8 mouse cellular contexts compared by ENCODE assay signal in genomic region chr1:131688475-131688874, GRCm38 (mm10). TPM values are rescaled to one million over a fixed set of nuclear protein-coding genes. Genes with fewer than 3 reads are reported as not detected.
DNase-seq lines count a peak whose midpoint lies in the region; ATAC-seq and TF ChIP-seq lines count a peak whose summit lies in the region.
"Had no signal": no experiment of that assay in that cellular context is flagged by ENCODE, and none has a peak within 500 bp of the region (broad histone marks: within the 10 kb centered on the region; RNA-seq: fewer than 3 reads in every experiment).

Gene Rab7b (plus strand): TSS chr1:131688695.

- 0 out of 2 replicates have a peak within 1 kb of the TSS, but pooled peaks have one; percentile 6 for H3K9ac ChIP-seq in intestine, embryonic 16.5 days (ENCODE audit: low read depth, low read length)
- H3K9ac ChIP-seq: liver, embryonic 13.5 days had no signal

- H3K27me3 ChIP-seq in intestine, embryonic 16.5 days (replicated peaks; ENCODE audit: control insufficient read depth, insufficient read depth, low read length) = no peaks in the 10 kb centered on the region
- no peaks in the 10 kb centered on the region for H3K27me3 ChIP-seq in hindbrain, embryonic 10.5 days (ENCODE audit: insufficient read depth, poor library complexity, severe bottlenecking)
- H3K27me3 ChIP-seq: liver, embryonic 13.5 days had no signal

- H3K9me3 ChIP-seq in intestine, embryonic 16.5 days (ENCODE audit: control insufficient read depth, low read length) = no peaks in the 10 kb centered on the region
- no peaks in the 10 kb centered on the region for H3K9me3 ChIP-seq in hindbrain, embryonic 10.5 days
- H3K9me3 ChIP-seq: liver, embryonic 13.5 days had no signal

- 26% methylated on average over 8 of the region's 8 CpGs for WGBS in bone marrow, adult 2 months
- WGBS in intestine, embryonic 16.5 days = 53% methylated on average over 8 of the region's 8 CpGs
- WGBS in hindbrain, embryonic 10.5 days = 64% methylated on average over 8 of the region's 8 CpGs

- TF ChIP-seq CTCF in bone marrow, adult 2 months (IDR thresholded peaks at IDR 0.05; ENCODE audit: control insufficient read depth, insufficient read depth, low read length) = no peak

- H3K4me3 ChIP-seq in bone marrow, adult 2 months (replicated peaks; ENCODE audit: control insufficient read depth, low read depth, low read length) = peak within 1 kb of the TSS; percentile 53
- no peak within 1 kb of the TSS for H3K4me3 ChIP-seq in intestine, embryonic 16.5 days (ENCODE audit: low read length)
- H3K4me3 ChIP-seq in hindbrain, embryonic 10.5 days = no peak within 1 kb of the TSS
- H3K4me3 ChIP-seq: liver, embryonic 13.5 days had no signal

- peaks cover 4% of the 10 kb centered on the region for H3K4me1 ChIP-seq in bone marrow, adult 2 months (ENCODE audit: control insufficient read depth, insufficient read depth, low read length)
- peaks cover 4% of the 10 kb centered on the region; the same call in 1 of the 2 replicates for H3K4me1 ChIP-seq in intestine, embryonic 16.5 days (ENCODE audit: control insufficient read depth, insufficient read depth, low read length)
- H3K4me1 ChIP-seq in hindbrain, embryonic 10.5 days (replicated peaks) = 0 out of 2 replicates have a peak, but pooled peaks cover 5% of the 10 kb centered on the region

- no peak for ATAC-seq in intestine, embryonic 16.5 days
- peak; percentile 44; the same call in 1 of the 2 replicates for ATAC-seq in monocyte, adult 5-6 weeks (replicated peaks; ENCODE audit: insufficient number of reproducible peaks, low FRiP score, low TSS enrichment, poor library complexity, severe bottlenecking)

- DNase-seq in adipocyte (ENCODE audit: low spot score) = peak; percentile 81
- no peak for DNase-seq in hindbrain, embryonic 10.5 days (ENCODE audit: low spot score)
- DNase-seq in thymus, postnatal 4 days = no peak
- DNase-seq in yolk sac, embryonic 10.5 days (ENCODE audit: low spot score) = no peak
- DNase-seq: liver, embryonic 13.5 days had no signal

- no peak within 1 kb of the TSS for H3K4me2 ChIP-seq in intestine, embryonic 16.5 days (ENCODE audit: low read depth, low read length)
- H3K4me2 ChIP-seq: liver, embryonic 13.5 days had no signal

- H3K36me3 ChIP-seq in intestine, embryonic 16.5 days (ENCODE audit: control insufficient read depth, insufficient read depth, low read length) = no peaks in the 10 kb centered on the region
- no peaks in the 10 kb centered on the region for H3K36me3 ChIP-seq in hindbrain, embryonic 10.5 days
- H3K36me3 ChIP-seq: liver, embryonic 13.5 days had no signal

- TF ChIP-seq POLR2A in bone marrow, adult 2 months (IDR thresholded peaks at IDR 0.05; ENCODE audit: borderline replicate concordance, control insufficient read depth, low read depth, low read length) = no peak

- peak within 1 kb of the TSS; percentile 22; the same call in 1 of the 2 replicates for H3K27ac ChIP-seq in bone marrow, adult 2 months (ENCODE audit: control insufficient read depth, insufficient read depth, low read depth, low read length, poor library complexity)
- no peak within 1 kb of the TSS; the same call in 1 of the 2 replicates for H3K27ac ChIP-seq in intestine, embryonic 16.5 days (ENCODE audit: low read length)
- H3K27ac ChIP-seq in hindbrain, embryonic 10.5 days = no peak within 1 kb of the TSS
- H3K27ac ChIP-seq: liver, embryonic 13.5 days had no signal

RNA-seq across cellular contexts. Expression of gene Rab7b, which starts in this region (rescaled TPM):
- polyA plus RNA-seq in bone marrow, adult 2 months (2011; ENCODE audit: insufficient read depth, insufficient read length, low replicate concordance, missing spikeins) = 6.5 and 7.2 TPM in 2 replicates
- 5.5 and 6.2 TPM in 2 replicates for polyA plus RNA-seq in intestine, embryonic 16.5 days (2015; fragmentation: Nextera tagmentation; extraction: Ambion mirVana)
- total RNA-seq in monocyte, adult 5-6 weeks (2017) = 1.4 to 3.7 TPM (median 2.3 TPM) in 3 replicates
- polyA plus RNA-seq in hindbrain, embryonic 10.5 days (2016; fragmentation: Nextera tagmentation; extraction: Ambion mirVana) = 0.68 and 1.1 TPM in 2 replicates
